Mouse (Mus musculus): Measurements from ENCODE around the gene Loxl1.

- TF ChIP-seq CTCF (IDR thresholded peaks at IDR 0.05; ENCODE audit: low read depth) = no peak
- TF ChIP-seq EP300 (IDR thresholded peaks at IDR 0.05; ENCODE audit: low read depth) = no peak
These were observed 7.3 kb downstream of the Loxl1 start for GRCm38 (mm10) chr9:58305686-58306085.

All from liver, embryonic 14.5 days (tissue).